Mouse (Mus musculus) cerebellum, adult 2 months (tissue): ENCODE results near the gene Ift122.

Source experiments
- CTCF ChIP-seq: fragments of 200-500 bp; IDR thresholded peaks from 2 replicates; pipeline ENCODE4 v1.5.1; 2011; ENCODE audit warnings: low read depth, mild to moderate bottlenecking, control low read depth, low read length, moderate library complexity, borderline replicate concordance; ENCODE audit not compliant: insufficient read depth
- POLR2A ChIP-seq: fragments of 200-500 bp; IDR thresholded peaks from 2 replicates; pipeline ENCODE4 v1.6.1; 2011; ENCODE audit warnings: low read length, control low read depth, borderline replicate concordance; ENCODE audit not compliant: insufficient read depth

DNA sequence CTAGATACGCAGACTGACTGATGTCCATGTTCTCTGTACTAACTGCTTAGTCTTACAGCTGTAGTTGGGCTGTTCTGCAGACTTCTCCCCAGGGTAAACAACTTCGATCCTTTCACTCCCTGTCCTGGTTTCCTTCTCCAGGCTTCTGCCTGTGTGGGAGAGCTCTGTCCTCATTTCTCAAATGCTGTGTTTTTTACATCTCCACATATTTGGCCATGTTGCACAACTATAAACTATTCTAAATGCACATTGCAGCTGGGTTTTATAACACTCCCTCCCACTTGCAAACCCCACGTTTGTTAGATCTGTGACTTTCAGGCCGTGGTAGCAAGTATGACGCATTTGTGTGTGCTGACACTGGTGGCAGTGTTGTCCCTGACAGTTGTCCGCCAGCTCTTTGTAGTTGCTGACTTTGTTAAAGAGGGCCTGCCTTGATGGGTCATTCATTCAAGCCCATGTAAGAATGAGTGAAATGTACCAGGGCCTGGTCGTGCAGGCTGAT, 10.1 kb downstream of the Ift122 start:
- TF ChIP-seq CTCF (no peak), POLR2A (no peak)
